Mouse (Mus musculus): ENCODE measurements at regions not wholly inside any gene's neighbourhood (a gene's known extent, or its start where the extent isn't known, plus 50 kb on each side); places are given as distances from the start of the nearest gene placed in this dataset.
A peak's percentile ranks its signal among the peaks of the same experiment; 100 is the strongest.

DNA sequence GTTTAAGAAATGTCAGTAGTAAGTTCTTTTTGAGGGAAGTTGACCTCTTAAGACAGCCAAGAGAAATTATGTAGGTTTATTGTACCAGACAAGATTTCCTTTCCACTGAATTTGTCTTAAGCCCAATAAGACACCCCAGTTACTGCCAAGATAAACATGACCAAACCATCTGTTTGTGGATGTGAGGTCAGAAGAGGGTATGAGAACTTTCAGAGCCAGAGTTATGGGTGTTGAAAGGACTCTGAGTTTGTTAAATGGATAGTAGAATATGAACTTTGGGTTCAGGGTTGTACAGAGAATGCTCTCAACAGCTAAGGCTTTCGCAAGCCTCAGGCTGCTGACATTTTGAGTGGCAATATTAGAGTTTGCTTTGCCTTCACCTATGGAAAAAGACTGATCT lies 287.7 kb upstream of the Rarb start:
- WGBS (ENCODE audit: insufficient replicate concordance) = 57% methylated on average over 1 of the region's 1 CpGs

DNA sequence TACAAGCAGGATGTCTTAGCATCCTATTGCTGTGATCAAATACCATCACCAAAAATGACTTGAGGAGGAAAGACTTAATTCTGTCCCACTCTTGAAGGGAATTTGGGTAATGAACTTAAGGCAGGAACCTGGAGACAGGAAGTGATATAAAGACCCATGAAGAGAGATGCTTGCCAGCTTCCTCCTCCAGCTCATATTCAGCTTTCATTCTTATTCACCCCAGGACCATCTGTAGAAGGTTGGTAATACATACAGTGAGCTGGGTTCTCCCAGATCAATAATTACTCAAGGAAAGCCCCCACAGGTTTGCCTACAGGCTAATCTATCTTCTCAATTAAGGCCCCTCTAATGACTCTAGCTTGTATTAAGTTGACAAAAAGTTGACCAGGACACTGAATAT lies 283.5 kb upstream of the Rarb start:
- no peaks in the 10 kb centered on the region for H3K36me3 ChIP-seq (replicated peaks)
- no peak overlapping the region for H3K4me3 ChIP-seq (replicated peaks)
- no peak overlapping the region for H3K27ac ChIP-seq (replicated peaks)
- H3K9me3 ChIP-seq (replicated peaks) = no peaks in the 10 kb centered on the region
- no peak overlapping the region for H3K4me2 ChIP-seq
- no peak overlapping the region for H3K9ac ChIP-seq
- ATAC-seq (ENCODE audit: insufficient read depth) = no peak
- H3K27me3 ChIP-seq = no peaks in the 10 kb centered on the region
- no peaks in the 10 kb centered on the region for H3K4me1 ChIP-seq (replicated peaks)

More for the DNA sequence above, 287.7 kb upstream of the Rarb start:
- Histone ChIP-seq H3K36me3 (replicated peaks) (no peaks in the 10 kb centered on the region), H3K27me3 (no peaks in the 10 kb centered on the region), H3K4me2 (no peak overlapping the region), H3K4me1 (replicated peaks) (no peaks in the 10 kb centered on the region), H3K9ac (no peak overlapping the region), H3K27ac (replicated peaks) (no peak overlapping the region), H3K4me3 (replicated peaks) (no peak overlapping the region), H3K9me3 (replicated peaks) (no peaks in the 10 kb centered on the region)
- no peak for ATAC-seq (ENCODE audit: insufficient read depth)

DNA sequence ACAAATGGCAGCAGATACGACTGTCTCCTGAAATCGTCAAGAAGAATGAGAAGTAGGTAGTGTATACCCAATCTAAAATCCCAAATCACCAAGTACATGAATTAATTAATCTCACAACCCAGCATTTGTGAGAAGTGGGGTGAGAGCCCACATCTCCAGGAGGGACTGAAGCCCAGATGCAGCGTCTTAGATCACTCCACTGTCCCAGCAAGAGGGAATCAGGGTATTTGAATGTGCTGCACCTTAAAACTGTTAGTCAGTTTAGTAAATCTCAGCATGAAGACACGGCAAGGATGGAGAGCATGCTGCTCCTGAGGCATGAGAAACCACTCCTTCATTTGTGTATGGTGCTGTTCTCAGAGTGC lies 271.6 kb upstream of the Rarb start:
- no peak overlapping the region for H3K4me3 ChIP-seq (replicated peaks)
- no peaks in the 10 kb centered on the region for H3K27me3 ChIP-seq
- no peaks in the 10 kb centered on the region for H3K9me3 ChIP-seq (replicated peaks)
- no peaks in the 10 kb centered on the region for H3K4me1 ChIP-seq (replicated peaks)
- H3K4me2 ChIP-seq = no peak overlapping the region
- H3K9ac ChIP-seq = no peak overlapping the region
- WGBS (ENCODE audit: insufficient replicate concordance) = 41% methylated on average over 4 of the region's 4 CpGs
- H3K27ac ChIP-seq (replicated peaks) = no peak overlapping the region
- no peaks in the 10 kb centered on the region for H3K36me3 ChIP-seq (replicated peaks)
- ATAC-seq (ENCODE audit: insufficient read depth) = no peak

- Histone ChIP-seq H3K36me3 (replicated peaks) (no peaks in the 10 kb centered on the region), H3K27ac (replicated peaks) (no peak overlapping the region), H3K27me3 (no peaks in the 10 kb centered on the region), H3K9ac (no peak overlapping the region), H3K9me3 (replicated peaks) (no peaks in the 10 kb centered on the region), H3K4me2 (no peak overlapping the region), H3K4me3 (replicated peaks) (no peak overlapping the region), H3K4me1 (replicated peaks) (no peaks in the 10 kb centered on the region)
- no peak for ATAC-seq (ENCODE audit: insufficient read depth)
- 31% methylated on average over 3 of the region's 3 CpGs for WGBS (ENCODE audit: insufficient replicate concordance)
Observed at GRCm38 (mm10) chr14:17089640-17090572, 270.9 kb upstream of the Rarb start.

DNA sequence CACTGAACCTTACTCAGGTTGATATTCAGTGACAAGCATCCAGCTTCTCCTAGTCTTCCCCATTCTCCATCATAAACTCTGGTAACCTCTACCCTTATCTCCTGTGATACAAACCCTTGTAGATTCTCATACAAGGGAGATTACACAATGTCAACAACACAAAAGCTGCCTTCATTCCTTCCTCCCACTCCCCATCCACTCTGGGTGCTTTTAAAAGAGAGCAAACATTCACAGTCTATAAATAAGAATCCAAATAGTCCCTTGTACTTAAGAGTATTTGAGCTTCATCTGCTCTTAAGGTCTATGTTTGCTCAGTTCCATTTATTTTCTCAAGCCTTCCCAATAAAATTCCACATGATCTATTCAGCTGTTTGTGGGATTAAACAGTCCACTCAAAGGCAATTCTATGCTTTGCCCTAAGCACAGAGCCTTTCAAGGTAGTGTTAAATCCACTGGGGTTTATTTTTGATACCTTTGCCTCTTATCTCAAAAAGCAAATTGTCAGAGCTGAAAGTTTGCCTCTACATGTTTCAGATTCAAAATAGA lies 270.2 kb upstream of the Rarb start:
- no peak overlapping the region for H3K9ac ChIP-seq
- H3K36me3 ChIP-seq (replicated peaks) = no peaks in the 10 kb centered on the region
- H3K4me2 ChIP-seq = no peak overlapping the region
- no peaks in the 10 kb centered on the region for H3K27me3 ChIP-seq
- no peak overlapping the region for H3K4me3 ChIP-seq (replicated peaks)
- H3K9me3 ChIP-seq (replicated peaks) = no peaks in the 10 kb centered on the region
- H3K27ac ChIP-seq (replicated peaks) = no peak overlapping the region
- ATAC-seq (ENCODE audit: insufficient read depth) = no peak
- H3K4me1 ChIP-seq (replicated peaks) = no peaks in the 10 kb centered on the region

GRCm38 (mm10) chr14:17087828-17088227 lies 268.9 kb upstream of the Rarb start:
- Histone ChIP-seq H3K9ac (no peak overlapping the region), H3K4me2 (no peak overlapping the region), H3K27ac (replicated peaks) (no peak overlapping the region), H3K9me3 (replicated peaks) (no peaks in the 10 kb centered on the region), H3K36me3 (replicated peaks) (no peaks in the 10 kb centered on the region), H3K27me3 (no peaks in the 10 kb centered on the region), H3K4me3 (replicated peaks) (no peak overlapping the region), H3K4me1 (replicated peaks) (no peaks in the 10 kb centered on the region)
- WGBS (ENCODE audit: insufficient replicate concordance) = 56% methylated on average over 1 of the region's 1 CpGs
- no peak for ATAC-seq (ENCODE audit: insufficient read depth)

GRCm38 (mm10) chr14:17083907-17084306 lies 265.0 kb upstream of the Rarb start:
- H3K36me3 ChIP-seq (replicated peaks) = no peaks in the 10 kb centered on the region
- no peaks in the 10 kb centered on the region for H3K9me3 ChIP-seq (replicated peaks)
- no peak overlapping the region for H3K4me2 ChIP-seq
- no peaks in the 10 kb centered on the region for H3K4me1 ChIP-seq (replicated peaks)
- H3K9ac ChIP-seq = no peak overlapping the region
- no peaks in the 10 kb centered on the region for H3K27me3 ChIP-seq
- no peak overlapping the region for H3K4me3 ChIP-seq (replicated peaks)
- no peak overlapping the region for H3K27ac ChIP-seq (replicated peaks)
- ATAC-seq (ENCODE audit: insufficient read depth) = no peak
- WGBS (ENCODE audit: insufficient replicate concordance) = 37% methylated on average over 2 of the region's 2 CpGs

DNA sequence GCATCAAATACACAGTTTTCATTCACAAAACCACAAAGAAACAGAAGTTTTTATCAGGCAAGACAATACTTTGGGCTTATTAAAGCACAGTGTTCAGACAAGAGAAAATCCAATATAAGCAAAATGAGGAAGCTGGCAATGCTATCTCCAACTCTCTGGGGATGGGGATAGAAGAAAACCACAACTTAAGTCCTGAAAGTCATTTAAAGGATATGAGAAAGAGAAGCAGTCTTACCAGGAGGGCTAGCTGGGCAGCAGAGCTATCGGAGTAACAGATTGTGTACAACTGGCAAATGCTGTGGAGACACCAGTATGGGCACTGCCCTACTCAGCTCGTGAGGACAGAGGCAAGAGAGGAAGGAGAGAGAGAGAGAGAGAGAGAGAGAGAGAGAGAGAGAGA lies 262.9 kb upstream of the Rarb start:
- no peak overlapping the region for H3K9ac ChIP-seq
- no peaks in the 10 kb centered on the region for H3K9me3 ChIP-seq (replicated peaks)
- H3K4me1 ChIP-seq (replicated peaks) = no peaks in the 10 kb centered on the region
- H3K4me2 ChIP-seq = no peak overlapping the region
- H3K27ac ChIP-seq (replicated peaks) = no peak overlapping the region
- 6% methylated on average over 2 of the region's 2 CpGs for WGBS (ENCODE audit: insufficient replicate concordance)
- H3K36me3 ChIP-seq (replicated peaks) = no peaks in the 10 kb centered on the region
- no peak overlapping the region for H3K4me3 ChIP-seq (replicated peaks)
- ATAC-seq (ENCODE audit: insufficient read depth) = no peak
- H3K27me3 ChIP-seq = no peaks in the 10 kb centered on the region

- Histone ChIP-seq H3K4me3 (replicated peaks) (no peak overlapping the region), H3K27me3 (no peaks in the 10 kb centered on the region), H3K4me2 (no peak overlapping the region), H3K9me3 (replicated peaks) (no peaks in the 10 kb centered on the region), H3K9ac (no peak overlapping the region), H3K36me3 (replicated peaks) (no peaks in the 10 kb centered on the region), H3K4me1 (replicated peaks) (no peaks in the 10 kb centered on the region), H3K27ac (replicated peaks) (no peak overlapping the region)
- 39% methylated on average over 2 of the region's 2 CpGs for WGBS (ENCODE audit: insufficient replicate concordance)
- no peak for ATAC-seq (ENCODE audit: insufficient read depth)
Observed at GRCm38 (mm10) chr14:17079513-17079912, 260.6 kb upstream of the Rarb start.

DNA sequence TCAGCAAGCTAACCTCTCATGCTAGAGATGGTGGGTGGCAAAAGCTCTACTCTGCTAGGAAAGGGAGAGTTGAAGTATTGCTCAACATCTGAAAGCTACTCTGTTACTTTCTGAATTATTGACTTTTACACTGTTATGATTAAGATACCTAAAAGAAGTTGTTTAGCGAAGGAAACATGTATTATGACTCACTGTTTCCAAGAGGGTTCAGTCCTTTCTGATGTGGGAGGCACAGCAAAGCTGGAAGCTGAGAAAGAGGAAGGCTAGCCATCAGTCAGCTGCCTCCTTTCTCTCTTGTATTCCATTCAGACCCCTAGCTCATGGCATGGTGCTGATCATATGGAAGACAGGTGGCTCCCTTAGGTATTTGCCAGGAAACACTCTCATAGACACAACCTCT lies 242.4 kb upstream of the Rarb start:
- no peaks in the 10 kb centered on the region for H3K9me3 ChIP-seq (replicated peaks)
- no peak for ATAC-seq (ENCODE audit: insufficient read depth)
- H3K4me2 ChIP-seq = no peak overlapping the region
- WGBS (ENCODE audit: insufficient replicate concordance) = 56% methylated on average over 1 of the region's 1 CpGs
- H3K4me1 ChIP-seq (replicated peaks) = 0 out of 2 replicates have a peak, but pooled peaks cover 8% of the 10 kb centered on the region
- H3K9ac ChIP-seq = no peak overlapping the region
- no peaks in the 10 kb centered on the region for H3K27me3 ChIP-seq
- no peak overlapping the region for H3K4me3 ChIP-seq (replicated peaks)
- H3K36me3 ChIP-seq (replicated peaks) = no peaks in the 10 kb centered on the region
- H3K27ac ChIP-seq (replicated peaks) = no peak overlapping the region

- Histone ChIP-seq H3K9ac (no peak overlapping the region), H3K4me1 (replicated peaks) (0 out of 2 replicates have a peak, but pooled peaks cover 8% of the 10 kb centered on the region), H3K9me3 (replicated peaks) (no peaks in the 10 kb centered on the region), H3K27ac (replicated peaks) (no peak overlapping the region), H3K4me3 (replicated peaks) (no peak overlapping the region), H3K4me2 (no peak overlapping the region), H3K36me3 (replicated peaks) (no peaks in the 10 kb centered on the region), H3K27me3 (no peaks in the 10 kb centered on the region)
- ATAC-seq (ENCODE audit: insufficient read depth) = peak; percentile 57; the same call in 1 of the 2 replicates
- 73% methylated on average over 1 of the region's 1 CpGs for WGBS (ENCODE audit: insufficient replicate concordance)
Observed at GRCm38 (mm10) chr14:17058438-17058837, 239.5 kb upstream of the Rarb start.

GRCm38 (mm10) chr14:17057355-17057754 lies 238.4 kb upstream of the Rarb start:
- Histone ChIP-seq H3K27me3 (no peaks in the 10 kb centered on the region), H3K9ac (no peak overlapping the region), H3K4me3 (replicated peaks) (no peak overlapping the region), H3K4me2 (no peak overlapping the region), H3K9me3 (replicated peaks) (no peaks in the 10 kb centered on the region), H3K27ac (replicated peaks) (no peak overlapping the region), H3K4me1 (replicated peaks) (0 out of 2 replicates have a peak, but pooled peaks cover 8% of the 10 kb centered on the region), H3K36me3 (replicated peaks) (no peaks in the 10 kb centered on the region)
- WGBS (ENCODE audit: insufficient replicate concordance) = 61% methylated on average over 3 of the region's 3 CpGs
- ATAC-seq (ENCODE audit: insufficient read depth) = no peak

Data from liver, embryonic 15.5 days (tissue).